Mouse (Mus musculus) cortical plate, adult 2 months (tissue): ENCODE data around the gene Ttc28.

Source experiments
- CTCF ChIP-seq: fragments of 200-500 bp; IDR thresholded peaks from 2 replicates; pipeline ENCODE4 v1.5.1; 2011; ENCODE audit warnings: mild to moderate bottlenecking, control low read depth, low read length; ENCODE audit not compliant: insufficient read depth; ENCODE audit errors: extremely low read depth
- POLR2A ChIP-seq: fragments of 200-500 bp; IDR thresholded peaks from 2 replicates; pipeline ENCODE4 v1.6.1; 2011; ENCODE audit warnings: mild to moderate bottlenecking, low read length, control low read depth; ENCODE audit not compliant: insufficient read depth; ENCODE audit errors: extremely low read depth

- TF ChIP-seq POLR2A (no peak), CTCF (no peak)
These were observed 132.5 kb downstream of the Ttc28 start for GRCm38 (mm10) chr5:111012064-111012463.
